Mouse (Mus musculus): ENCODE measurements at regions not wholly inside any gene's neighbourhood (a gene's known extent, or its start where the extent isn't known, plus 50 kb on each side); places are given as distances from the start of the nearest gene placed in this dataset.
A peak's percentile ranks its signal among the peaks of the same experiment; 100 is the strongest.
"Not testable (repeated sequence)": the region's sequence is repeated elsewhere in the genome, so short reads cannot be mapped to it uniquely, and the experiment has no call there.

- TF ChIP-seq CTCF (IDR thresholded peaks at IDR 0.05): peak; percentile 62
- no peak for DNase-seq
- intact Hi-C loops (cut with DNase I): no loop called here
- peak overlapping the region; percentile 79 for H3K27ac ChIP-seq
- peak overlapping the region; percentile 65 for H3K4me3 ChIP-seq
These were observed 168.8 kb upstream of the Olfr1324 start for GRCm38 (mm10) chrX:50597105-50597504.

GRCm38 (mm10) chrX:50594976-50595375 is 166.7 kb upstream of the Olfr1324 start:
- H3K27ac ChIP-seq; H3K4me3 ChIP-seq; intact Hi-C loops (cut with DNase I); DNase-seq: not testable (repeated sequence)
- TF ChIP-seq CTCF (IDR thresholded peaks at IDR 0.05): 0 out of 2 replicates have a peak, but pooled peaks have one; percentile 8

GRCm38 (mm10) chrX:50591477-50591876 is 163.2 kb upstream of the Olfr1324 start:
- DNase-seq: no peak
- peak; percentile 60 for TF ChIP-seq CTCF (IDR thresholded peaks at IDR 0.05)
- H3K4me3 ChIP-seq: peak overlapping the region; percentile 63
- intact Hi-C loops (cut with DNase I): no loop called here
- H3K27ac ChIP-seq: peak overlapping the region; percentile 74; the same call in 1 of the 2 replicates

- DNase-seq: no peak
- Histone ChIP-seq H3K27ac (peak overlapping the region; percentile 74), H3K4me3 (peak overlapping the region; percentile 63)
- intact Hi-C loops (cut with DNase I): no loop called here
- peak; percentile 56 for TF ChIP-seq CTCF (IDR thresholded peaks at IDR 0.05)
These were observed 162.5 kb upstream of the Olfr1324 start for GRCm38 (mm10) chrX:50590673-50591341.

- no peak overlapping the region for H3K4me3 ChIP-seq
- TF ChIP-seq CTCF (IDR thresholded peaks at IDR 0.05): no peak
- no peak for DNase-seq
- H3K27ac ChIP-seq: no peak overlapping the region
- intact Hi-C loops (cut with DNase I): no loop called here
These were observed 160.6 kb upstream of the Olfr1324 start for GRCm38 (mm10) chrX:50588892-50589291.

GRCm38 (mm10) chrX:50583741-50584580 is 155.7 kb upstream of the Olfr1324 start:
- TF ChIP-seq CTCF (IDR thresholded peaks at IDR 0.05): peak; percentile 65
- H3K4me3 ChIP-seq: peak overlapping the region; percentile 68
- intact Hi-C loops (cut with DNase I): no loop called here
- peak overlapping the region; percentile 77 for H3K27ac ChIP-seq
- no peak for DNase-seq

GRCm38 (mm10) chrX:50580200-50580599 is 151.9 kb upstream of the Olfr1324 start:
- H3K4me3 ChIP-seq: peak overlapping the region; percentile 62
- DNase-seq: no peak

GRCm38 (mm10) chrX:50576824-50577223 is 148.5 kb upstream of the Olfr1324 start:
- TF ChIP-seq CTCF (IDR thresholded peaks at IDR 0.05): peak; percentile 68
- Histone ChIP-seq H3K27ac (peak overlapping the region; percentile 68), H3K4me3 (peak overlapping the region; percentile 59)
- no peak for DNase-seq
- intact Hi-C loops (cut with DNase I): loop anchor here (5.0 kb wide), 1 partner anchor 35 kb away; no protein-coding TSS in a partner anchor

More at GRCm38 (mm10) chrX:50580200-50580599, 151.9 kb upstream of the Olfr1324 start:
- peak; percentile 65 for TF ChIP-seq CTCF (IDR thresholded peaks at IDR 0.05)
- peak overlapping the region; percentile 78 for H3K27ac ChIP-seq
- intact Hi-C loops (cut with DNase I): no loop called here

GRCm38 (mm10) chrX:50572191-50573095 is 144.1 kb upstream of the Olfr1324 start:
- DNase-seq; intact Hi-C loops (cut with DNase I): not testable (repeated sequence)
- Histone ChIP-seq H3K27ac (peak overlapping the region; percentile 65), H3K4me3 (peak overlapping the region; percentile 65)
- peak; percentile 61 for TF ChIP-seq CTCF (IDR thresholded peaks at IDR 0.05)

GRCm38 (mm10) chrX:50569087-50569486 is 140.8 kb upstream of the Olfr1324 start:
- intact Hi-C loops (cut with DNase I): no loop called here
- H3K4me3 ChIP-seq: no peak overlapping the region
- peak; percentile 61 for TF ChIP-seq CTCF (IDR thresholded peaks at IDR 0.05)
- H3K27ac ChIP-seq: no peak overlapping the region
- DNase-seq: no peak

GRCm38 (mm10) chrX:50566345-50566744 is 138.0 kb upstream of the Olfr1324 start:
- intact Hi-C loops (cut with DNase I): no loop called here
- H3K27ac ChIP-seq: peak overlapping the region; percentile 63
- peak overlapping the region; percentile 64 for H3K4me3 ChIP-seq
- DNase-seq: no peak
- TF ChIP-seq CTCF (IDR thresholded peaks at IDR 0.05): peak; percentile 67

GRCm38 (mm10) chrX:50565031-50565430 is 136.7 kb upstream of the Olfr1324 start:
- DNase-seq; H3K27ac ChIP-seq; H3K4me3 ChIP-seq; intact Hi-C loops (cut with DNase I): not testable (repeated sequence)
